In the genomic region with DNA sequence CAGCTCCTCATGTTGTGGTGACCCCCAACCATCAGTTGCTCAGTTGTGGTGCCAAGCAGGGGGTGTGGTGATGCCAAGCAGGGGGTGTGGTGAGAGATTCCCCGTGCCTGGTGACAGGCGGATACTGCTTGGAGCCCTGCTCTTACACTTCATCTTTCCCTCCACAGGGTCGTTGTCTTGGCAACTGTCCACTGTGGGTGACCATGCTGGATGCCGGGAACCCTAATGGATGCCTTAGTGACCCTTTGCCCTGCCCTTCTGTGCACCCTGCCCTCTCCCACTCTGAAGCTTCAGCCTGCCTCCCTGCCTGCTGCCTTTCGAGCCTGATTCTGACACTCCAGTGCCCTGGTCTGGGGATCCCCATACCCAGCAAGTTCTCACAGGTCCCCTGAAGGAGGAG, we compare ENCODE assay signal across 16 mouse cellular contexts.
"Had no signal": no experiment of that assay in that cellular context is flagged by ENCODE, and none has a peak within 500 bp of the region (broad histone marks: within the 10 kb centered on the region; RNA-seq: fewer than 3 reads in every experiment).

No protein-coding gene starts in this region.

- ATAC-seq: liver, postnatal 0 days; midbrain, embryonic 13.5 days had no signal

- H3K36me3 ChIP-seq: limb, embryonic 12.5 days; liver, embryonic 13.5 days; midbrain, embryonic 13.5 days; neural tube, embryonic 12.5 days had no signal

- H3K9ac ChIP-seq: limb, embryonic 12.5 days; liver, embryonic 13.5 days; liver, postnatal 0 days; midbrain, embryonic 13.5 days; neural tube, embryonic 12.5 days had no signal

- H3K27me3 ChIP-seq: limb, embryonic 12.5 days; liver, embryonic 13.5 days; neural tube, embryonic 12.5 days had no signal

- H3K27ac ChIP-seq: limb, embryonic 12.5 days; neural tube, embryonic 12.5 days had no signal

- H3K4me2 ChIP-seq: limb, embryonic 12.5 days; midbrain, embryonic 13.5 days; neural tube, embryonic 12.5 days had no signal

- DNase-seq: kidney, adult 8-10 months; kidney, postnatal 25 days; layer of hippocampus, postnatal 36 days; liver; liver, embryonic 13.5 days; liver, postnatal 0 days; lung, postnatal 36 days; retina, postnatal 1 day; right cerebral cortex, postnatal 4 days; spleen, adult 18-20 months; thymus, adult 18-20 months; thymus, postnatal 14 days had no signal

- H3K9me3 ChIP-seq: limb, embryonic 12.5 days; midbrain, embryonic 13.5 days; neural tube, embryonic 12.5 days had no signal

- H3K4me3 ChIP-seq: limb, embryonic 12.5 days; liver, embryonic 13.5 days; midbrain, embryonic 13.5 days; myocyte; neural tube, embryonic 12.5 days had no signal
